Mouse (Mus musculus) lung, postnatal 0 days (tissue): ENCODE data around the gene Ero1lb.

Experiments
- CTCF ChIP-seq: IDR thresholded peaks from 2 replicates; pipeline ENCODE4 v1.5.1; 2016; ENCODE audit warnings: antibody characterized with exemption, mild to moderate bottlenecking
- EP300 ChIP-seq: IDR thresholded peaks from 2 replicates; pipeline ENCODE4 v1.6.1; 2016; ENCODE audit warnings: antibody characterized with exemption, mild to moderate bottlenecking, control low read depth

GRCm38 (mm10) chr13:12519371-12519770 lies 46.3 kb upstream of the Ero1lb start:
- TF ChIP-seq CTCF: no peak
- no peak for TF ChIP-seq EP300
